Mouse (Mus musculus): ENCODE results near the gene Dhcr24.

Dhcr24 gene

DNA sequence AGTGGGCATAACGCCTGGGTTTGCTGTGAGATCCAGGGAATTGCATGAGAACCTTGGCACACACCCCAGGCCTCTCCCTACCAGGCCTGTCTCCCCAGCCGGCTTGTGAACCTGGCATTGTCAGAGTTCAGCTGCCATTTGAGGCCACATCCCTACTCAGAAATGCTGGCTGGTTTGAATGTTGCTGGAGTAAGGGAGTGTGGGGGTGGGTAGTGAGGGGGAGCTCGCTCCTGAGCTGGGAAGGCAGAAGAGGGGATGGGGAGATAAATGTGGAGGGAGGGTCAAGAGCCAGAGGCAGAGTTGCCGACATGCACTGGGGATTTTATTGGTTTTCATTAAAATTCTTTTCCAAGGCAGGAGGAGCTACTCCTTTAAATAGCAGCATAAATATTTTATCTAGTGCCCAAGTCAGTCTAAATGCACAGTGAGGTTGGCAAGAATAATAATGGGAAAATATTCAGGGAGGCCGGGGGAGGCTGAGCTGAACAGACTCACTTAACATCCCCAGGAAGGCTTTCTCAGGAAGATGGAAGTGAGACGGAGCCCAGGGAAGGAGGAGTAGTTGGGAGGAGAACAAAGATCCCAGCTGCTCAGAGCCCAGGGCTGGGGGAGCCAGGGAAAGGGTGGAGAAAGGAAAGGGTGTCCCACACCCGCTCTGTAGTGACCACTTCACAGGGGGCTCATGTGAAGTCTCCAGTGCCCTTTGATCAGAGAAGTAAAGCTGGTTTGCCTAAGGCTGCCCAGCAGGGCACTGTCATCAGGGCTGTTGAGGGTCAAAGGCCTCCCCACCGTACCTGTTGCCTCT, 72.6 kb downstream of the Dhcr24 start:
- no peak for DNase-seq (ENCODE audit: extremely low read depth, low read depth)

DNA sequence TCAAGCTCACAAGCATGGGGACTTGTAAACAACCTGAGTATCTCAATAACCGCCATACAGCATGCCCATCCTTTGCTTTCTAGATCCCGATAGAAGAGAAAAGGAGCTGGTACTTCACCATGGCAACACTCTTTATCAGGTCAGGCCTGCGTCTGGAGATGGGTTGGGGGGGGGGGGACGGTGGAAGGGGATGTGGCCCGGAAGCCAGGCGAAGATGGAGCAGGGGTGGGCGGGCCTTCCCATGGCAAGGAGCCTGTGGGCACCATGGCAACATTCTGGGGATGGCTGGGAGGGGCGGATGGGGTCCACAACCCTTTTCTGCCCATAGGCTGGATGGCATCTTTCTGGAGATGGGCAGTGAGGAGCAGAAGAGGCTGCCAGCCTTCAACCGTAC, 73.2 kb downstream of the Dhcr24 start:
- no peak for DNase-seq (ENCODE audit: extremely low read depth, low read depth)

Measured in MEL-GATA-1-ER (cell line).